Mouse (Mus musculus): ENCODE results near the gene Sccpdh. TPM values are rescaled to one million over a fixed set of nuclear protein-coding genes. Genes with fewer than 3 reads are reported as not detected.

The Sccpdh gene
- polyA plus RNA-seq, 1 experiment: 48.5 TPM

DNA sequence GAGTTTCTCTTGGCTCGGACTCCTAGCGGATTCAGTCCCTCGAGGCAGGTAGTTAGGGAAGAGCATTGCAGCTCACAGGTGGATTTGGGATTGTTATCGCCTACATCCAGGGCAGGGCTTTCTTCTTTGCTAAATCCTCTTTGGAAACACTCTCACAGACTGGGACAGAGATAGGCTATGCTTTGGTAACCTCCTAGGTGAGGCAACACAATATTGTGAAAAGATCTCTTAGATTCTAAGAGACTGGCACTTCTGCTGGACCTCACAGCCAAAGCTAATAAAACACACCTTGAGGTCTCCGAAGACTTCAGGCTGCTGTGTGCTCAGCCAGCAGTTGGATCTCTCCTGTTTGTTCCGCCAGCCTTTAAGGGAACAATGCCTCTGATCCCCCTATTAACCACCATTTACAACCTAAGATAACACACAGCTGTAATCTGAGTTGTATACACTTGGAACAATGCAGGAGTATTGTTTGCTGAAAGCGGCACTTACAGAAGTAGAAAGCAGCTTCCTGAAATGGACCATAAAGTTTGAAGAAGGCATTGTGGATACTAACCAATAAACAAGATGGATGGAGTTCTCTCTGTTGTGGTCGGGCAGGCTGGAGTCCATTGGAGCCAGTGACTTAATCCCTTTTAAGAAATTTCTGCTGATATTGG is 54.9 kb downstream of the Sccpdh start:
- Histone ChIP-seq H3K9me3 (replicated peaks; ENCODE audit: control insufficient read depth, insufficient read depth, low read length, poor library complexity, severe bottlenecking) (no peaks in the 10 kb centered on the region; the same call in 1 of the 2 replicates), H3K27me3 (ENCODE audit: control insufficient read depth, insufficient read depth, low read length, poor library complexity, severe bottlenecking) (no peaks in the 10 kb centered on the region), H3K36me3 (ENCODE audit: control insufficient read depth, insufficient read depth, low read length, poor library complexity, severe bottlenecking) (no peaks in the 10 kb centered on the region), H3K27ac (ENCODE audit: insufficient read depth, low read length) (no peak overlapping the region), H3K4me3 (ENCODE audit: low read depth, low read length) (no peak overlapping the region), H3K9ac (ENCODE audit: low read depth, poor library complexity, severe bottlenecking) (no peak overlapping the region), H3K4me1 (ENCODE audit: control insufficient read depth, insufficient read depth, low read length) (no peaks in the 10 kb centered on the region)
- TF ChIP-seq EP300 (IDR thresholded peaks at IDR 0.05; ENCODE audit: insufficient read depth, low read depth, low read length): no peak
- no peak for TF ChIP-seq CTCF (IDR thresholded peaks at IDR 0.05; ENCODE audit: low read depth, low read length)
- TF ChIP-seq POLR2A (IDR thresholded peaks at IDR 0.05; ENCODE audit: insufficient read depth, low read length): no peak

DNA sequence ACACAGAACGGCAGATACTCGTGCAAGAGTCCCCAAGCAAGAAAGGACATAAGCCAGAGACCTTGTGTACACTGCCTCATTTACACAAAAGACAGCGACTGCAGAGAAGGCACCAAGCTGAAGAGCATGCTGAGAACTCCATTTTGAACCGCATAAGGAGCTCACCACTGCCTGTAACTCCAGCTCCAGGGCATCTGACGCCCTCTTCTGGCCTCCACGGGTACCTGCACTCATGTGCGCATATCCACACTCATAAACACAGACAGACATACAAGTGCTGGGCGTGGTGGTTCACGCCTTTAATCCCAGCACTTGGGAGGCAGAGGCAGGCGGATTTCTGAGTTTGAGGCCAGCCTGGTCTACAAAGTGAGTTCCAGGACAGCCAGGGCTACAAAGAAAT is 60.7 kb downstream of the Sccpdh start:
- H3K9me3 ChIP-seq (replicated peaks; ENCODE audit: control insufficient read depth, insufficient read depth, low read length, poor library complexity, severe bottlenecking): no peaks in the 10 kb centered on the region
- H3K4me1 ChIP-seq (ENCODE audit: control insufficient read depth, insufficient read depth, low read length): no peaks in the 10 kb centered on the region
- TF ChIP-seq CTCF (IDR thresholded peaks at IDR 0.05; ENCODE audit: low read depth, low read length) (peak; percentile 19), POLR2A (IDR thresholded peaks at IDR 0.05; ENCODE audit: insufficient read depth, low read length) (no peak), EP300 (IDR thresholded peaks at IDR 0.05; ENCODE audit: insufficient read depth, low read depth, low read length) (no peak)
- no peak overlapping the region for H3K27ac ChIP-seq (ENCODE audit: insufficient read depth, low read length)
- H3K9ac ChIP-seq (ENCODE audit: low read depth, poor library complexity, severe bottlenecking): no peak overlapping the region
- H3K36me3 ChIP-seq (ENCODE audit: control insufficient read depth, insufficient read depth, low read length, poor library complexity, severe bottlenecking): no peaks in the 10 kb centered on the region
- no peaks in the 10 kb centered on the region for H3K27me3 ChIP-seq (ENCODE audit: control insufficient read depth, insufficient read depth, low read length, poor library complexity, severe bottlenecking)
- H3K4me3 ChIP-seq (ENCODE audit: low read depth, low read length): no peak overlapping the region

DNA sequence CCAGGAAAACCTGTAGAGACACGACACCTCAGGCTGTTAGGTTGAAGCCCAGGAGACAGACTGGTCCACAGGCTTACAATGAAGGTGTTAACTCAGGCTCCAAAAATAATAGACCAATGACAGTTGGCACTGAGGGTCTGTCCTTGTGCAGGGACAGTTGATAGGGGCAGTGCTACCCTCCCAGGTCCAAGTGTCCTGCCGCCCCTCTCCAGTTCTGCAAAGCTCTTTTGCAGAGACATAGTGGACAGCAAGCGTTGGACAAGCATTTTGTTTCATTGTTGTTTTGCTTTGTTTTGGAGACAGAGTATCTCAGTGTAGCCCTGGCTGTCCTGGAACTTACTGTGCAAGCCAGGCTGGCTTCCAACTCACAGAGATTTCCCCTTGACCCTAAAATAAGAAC is 63.4 kb downstream of the Sccpdh start:
- no peaks in the 10 kb centered on the region for H3K27me3 ChIP-seq (ENCODE audit: control insufficient read depth, insufficient read depth, low read length, poor library complexity, severe bottlenecking)
- no peak overlapping the region for H3K9ac ChIP-seq (ENCODE audit: low read depth, poor library complexity, severe bottlenecking)
- TF ChIP-seq POLR2A (IDR thresholded peaks at IDR 0.05; ENCODE audit: insufficient read depth, low read length) (no peak), EP300 (IDR thresholded peaks at IDR 0.05; ENCODE audit: insufficient read depth, low read depth, low read length) (no peak), CTCF (IDR thresholded peaks at IDR 0.05; ENCODE audit: low read depth, low read length) (no peak)
- no peaks in the 10 kb centered on the region for H3K36me3 ChIP-seq (ENCODE audit: control insufficient read depth, insufficient read depth, low read length, poor library complexity, severe bottlenecking)
- no peaks in the 10 kb centered on the region for H3K4me1 ChIP-seq (ENCODE audit: control insufficient read depth, insufficient read depth, low read length)
- H3K4me3 ChIP-seq (ENCODE audit: low read depth, low read length): no peak overlapping the region
- H3K9me3 ChIP-seq (replicated peaks; ENCODE audit: control insufficient read depth, insufficient read depth, low read length, poor library complexity, severe bottlenecking): no peaks in the 10 kb centered on the region
- H3K27ac ChIP-seq (ENCODE audit: insufficient read depth, low read length): no peak overlapping the region

DNA sequence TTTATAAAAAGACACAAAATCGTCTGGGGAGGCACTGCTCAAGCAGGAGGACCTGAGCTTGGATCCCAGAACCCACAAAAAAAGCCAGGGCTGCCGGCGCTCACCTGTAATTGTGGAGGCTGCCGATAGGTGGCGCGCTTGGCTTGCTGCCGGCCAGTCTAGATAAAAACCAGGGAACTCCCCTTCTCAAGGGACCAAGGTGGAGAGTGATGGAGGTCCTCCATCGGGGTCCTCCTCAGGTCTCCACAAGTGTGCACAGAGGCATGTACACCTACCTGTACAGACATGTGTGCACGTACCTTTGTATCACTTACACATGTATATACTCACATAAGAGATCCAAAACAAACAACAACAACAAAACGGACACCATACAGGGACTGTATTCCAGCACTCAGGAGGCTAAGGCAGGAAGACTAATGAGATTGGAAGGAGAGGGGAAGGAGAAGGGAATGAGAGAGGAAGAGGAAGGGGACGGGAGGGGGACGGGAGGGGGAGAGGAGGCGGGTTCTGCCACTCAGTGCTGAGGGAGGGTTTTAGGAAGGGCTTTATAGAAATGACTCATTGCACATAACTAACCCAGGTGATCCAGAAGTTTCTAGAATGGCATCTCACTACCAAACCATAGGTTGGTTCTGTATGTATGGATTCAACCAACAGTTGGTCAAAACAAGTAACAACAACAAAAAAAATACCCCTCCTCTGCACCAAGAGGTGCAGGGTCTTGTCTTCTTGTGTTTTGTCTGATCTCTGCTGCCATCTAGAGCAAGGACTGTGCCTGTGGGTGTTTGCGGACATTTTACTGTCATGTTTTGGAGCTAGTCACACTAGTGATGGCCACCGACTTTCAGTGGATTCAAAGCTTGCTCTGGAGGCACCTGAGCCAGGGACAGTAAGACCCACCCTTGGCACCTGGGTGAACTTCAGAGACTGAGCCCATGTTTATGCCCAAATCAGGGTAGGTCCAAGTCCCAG is 66.8 kb downstream of the Sccpdh start:
- no peak overlapping the region for H3K27ac ChIP-seq (ENCODE audit: insufficient read depth, low read length)
- no peaks in the 10 kb centered on the region for H3K36me3 ChIP-seq (ENCODE audit: control insufficient read depth, insufficient read depth, low read length, poor library complexity, severe bottlenecking)
- TF ChIP-seq EP300 (IDR thresholded peaks at IDR 0.05; ENCODE audit: insufficient read depth, low read depth, low read length) (no peak), POLR2A (IDR thresholded peaks at IDR 0.05; ENCODE audit: insufficient read depth, low read length) (no peak), CTCF (IDR thresholded peaks at IDR 0.05; ENCODE audit: low read depth, low read length) (peak; percentile 89)
- H3K4me3 ChIP-seq (ENCODE audit: low read depth, low read length): peak overlapping the region; percentile 53
- H3K9ac ChIP-seq (ENCODE audit: low read depth, poor library complexity, severe bottlenecking): 0 out of 2 replicates have a peak overlapping the region, but pooled peaks have one; percentile 19
- H3K4me1 ChIP-seq (ENCODE audit: control insufficient read depth, insufficient read depth, low read length): no peaks in the 10 kb centered on the region
- no peaks in the 10 kb centered on the region for H3K27me3 ChIP-seq (ENCODE audit: control insufficient read depth, insufficient read depth, low read length, poor library complexity, severe bottlenecking)
- H3K9me3 ChIP-seq (replicated peaks; ENCODE audit: control insufficient read depth, insufficient read depth, low read length, poor library complexity, severe bottlenecking): no peaks in the 10 kb centered on the region

GRCm38 (mm10) chr1:179736483-179736882 is 68.5 kb downstream of the Sccpdh start:
- no peaks in the 10 kb centered on the region for H3K4me1 ChIP-seq (ENCODE audit: control insufficient read depth, insufficient read depth, low read length)
- no peak overlapping the region for H3K4me3 ChIP-seq (ENCODE audit: low read depth, low read length)
- no peak for TF ChIP-seq EP300 (IDR thresholded peaks at IDR 0.05; ENCODE audit: insufficient read depth, low read depth, low read length)
- no peak for TF ChIP-seq CTCF (IDR thresholded peaks at IDR 0.05; ENCODE audit: low read depth, low read length)
- no peak for TF ChIP-seq POLR2A (IDR thresholded peaks at IDR 0.05; ENCODE audit: insufficient read depth, low read length)
- H3K27ac ChIP-seq (ENCODE audit: insufficient read depth, low read length): no peak overlapping the region
- no peaks in the 10 kb centered on the region for H3K36me3 ChIP-seq (ENCODE audit: control insufficient read depth, insufficient read depth, low read length, poor library complexity, severe bottlenecking)
- no peaks in the 10 kb centered on the region for H3K27me3 ChIP-seq (ENCODE audit: control insufficient read depth, insufficient read depth, low read length, poor library complexity, severe bottlenecking)
- H3K9ac ChIP-seq (ENCODE audit: low read depth, poor library complexity, severe bottlenecking): no peak overlapping the region
- H3K9me3 ChIP-seq (replicated peaks; ENCODE audit: control insufficient read depth, insufficient read depth, low read length, poor library complexity, severe bottlenecking): no peaks in the 10 kb centered on the region

Other genes with a start within 250 kb of the Sccpdh start
- 40.2 and 44.0 TPM in 2 replicates for gene Smyd3, start 150.2 kb upstream of the Sccpdh start, polyA plus RNA-seq (2011; ENCODE audit: insufficient read depth, insufficient read length, low read depth, missing spikeins)
- 23.1 and 26.5 TPM in 2 replicates for gene Tfb2m, start 121.9 kb upstream of the Sccpdh start, polyA plus RNA-seq (2011; ENCODE audit: insufficient read depth, insufficient read length, low read depth, missing spikeins)
- gene Cnst, start 121.8 kb upstream of the Sccpdh start, polyA plus RNA-seq (2011; ENCODE audit: insufficient read depth, insufficient read length, low read depth, missing spikeins): 10.2 and 11.6 TPM in 2 replicates
- gene Kif28, start 77.1 kb downstream of the Sccpdh start, polyA plus RNA-seq (2011; ENCODE audit: insufficient read depth, insufficient read length, low read depth, missing spikeins): 0.79 TPM in 1 of 2 replicates, not detected in the other
- gene Gm10518, start 135.2 kb downstream of the Sccpdh start, polyA plus RNA-seq (2011; ENCODE audit: insufficient read depth, insufficient read length, low read depth, missing spikeins): not detected in 2 replicates
- gene Ahctf1, start 135.5 kb downstream of the Sccpdh start, polyA plus RNA-seq (2011; ENCODE audit: insufficient read depth, insufficient read length, low read depth, missing spikeins): 131 and 141 TPM in 2 replicates

Data from ES-Bruce4 (cell line).